Mouse (Mus musculus): ENCODE data around the gene Adgrv1. TPM values are rescaled to one million over a fixed set of nuclear protein-coding genes. Genes with fewer than 3 reads are reported as not detected.

Gene Adgrv1
- polyA plus RNA-seq, 1 experiment from 2014 or later: 5.6 TPM

- ATAC-seq: no peak
- Histone ChIP-seq H3K4me2 (ENCODE audit: low read length) (no peak overlapping the region), H3K9me3 (ENCODE audit: control insufficient read depth, low read length) (no peaks in the 10 kb centered on the region), H3K4me3 (ENCODE audit: low read length) (no peak overlapping the region), H3K27ac (ENCODE audit: low read depth, low read length) (no peak overlapping the region), H3K36me3 (ENCODE audit: control insufficient read depth, insufficient read depth, low read length) (no peaks in the 10 kb centered on the region), H3K4me1 (ENCODE audit: control insufficient read depth, insufficient read depth, low read depth, low read length) (no peaks in the 10 kb centered on the region), H3K27me3 (replicated peaks; ENCODE audit: control insufficient read depth, insufficient read depth, low read length) (no peaks in the 10 kb centered on the region), H3K9ac (ENCODE audit: low read depth, low read length) (no peak overlapping the region)
- 29% methylated on average over 2 of the region's 2 CpGs for WGBS
Measured at GRCm38 (mm10) chr13:81402191-81402590, 230.8 kb downstream of the Adgrv1 start.

- WGBS: 90% methylated on average over 1 of the region's 1 CpGs
- no peak overlapping the region for H3K4me3 ChIP-seq (ENCODE audit: low read length)
- no peak overlapping the region for H3K27ac ChIP-seq (ENCODE audit: low read depth, low read length)
- H3K9ac ChIP-seq (ENCODE audit: low read depth, low read length): no peak overlapping the region
- H3K9me3 ChIP-seq (ENCODE audit: control insufficient read depth, low read length): no peaks in the 10 kb centered on the region
- H3K36me3 ChIP-seq (ENCODE audit: control insufficient read depth, insufficient read depth, low read length): no peaks in the 10 kb centered on the region
- ATAC-seq: no peak
- H3K4me1 ChIP-seq (ENCODE audit: control insufficient read depth, insufficient read depth, low read depth, low read length): no peaks in the 10 kb centered on the region
- H3K4me2 ChIP-seq (ENCODE audit: low read length): no peak overlapping the region
- H3K27me3 ChIP-seq (replicated peaks; ENCODE audit: control insufficient read depth, insufficient read depth, low read length): no peaks in the 10 kb centered on the region
Measured at GRCm38 (mm10) chr13:81401742-81402141, 231.2 kb downstream of the Adgrv1 start.

- H3K27ac ChIP-seq (ENCODE audit: low read depth, low read length): no peak overlapping the region
- H3K9me3 ChIP-seq (ENCODE audit: control insufficient read depth, low read length): no peaks in the 10 kb centered on the region
- H3K9ac ChIP-seq (ENCODE audit: low read depth, low read length): no peak overlapping the region
- H3K36me3 ChIP-seq (ENCODE audit: control insufficient read depth, insufficient read depth, low read length): no peaks in the 10 kb centered on the region
- no peaks in the 10 kb centered on the region for H3K4me1 ChIP-seq (ENCODE audit: control insufficient read depth, insufficient read depth, low read depth, low read length)
- no peak overlapping the region for H3K4me2 ChIP-seq (ENCODE audit: low read length)
- no peaks in the 10 kb centered on the region for H3K27me3 ChIP-seq (replicated peaks; ENCODE audit: control insufficient read depth, insufficient read depth, low read length)
- WGBS: 77% methylated on average over 4 of the region's 4 CpGs
- H3K4me3 ChIP-seq (ENCODE audit: low read length): no peak overlapping the region
- ATAC-seq: no peak
Measured at GRCm38 (mm10) chr13:81385597-81386362, 247.2 kb downstream of the Adgrv1 start.

GRCm38 (mm10) chr13:81381835-81382234, 251.1 kb downstream of the Adgrv1 start:
- WGBS: 75% methylated on average over 4 of the region's 4 CpGs
- Histone ChIP-seq H3K4me1 (ENCODE audit: control insufficient read depth, insufficient read depth, low read depth, low read length) (no peaks in the 10 kb centered on the region), H3K4me3 (ENCODE audit: low read length) (no peak overlapping the region), H3K27me3 (replicated peaks; ENCODE audit: control insufficient read depth, insufficient read depth, low read length) (no peaks in the 10 kb centered on the region), H3K4me2 (ENCODE audit: low read length) (no peak overlapping the region), H3K36me3 (ENCODE audit: control insufficient read depth, insufficient read depth, low read length) (no peaks in the 10 kb centered on the region), H3K9ac (ENCODE audit: low read depth, low read length) (no peak overlapping the region), H3K27ac (ENCODE audit: low read depth, low read length) (no peak overlapping the region), H3K9me3 (ENCODE audit: control insufficient read depth, low read length) (no peaks in the 10 kb centered on the region)
- no peak for ATAC-seq

- H3K27me3 ChIP-seq (replicated peaks; ENCODE audit: control insufficient read depth, insufficient read depth, low read length): no peaks in the 10 kb centered on the region
- no peak overlapping the region for H3K4me3 ChIP-seq (ENCODE audit: low read length)
- no peaks in the 10 kb centered on the region for H3K9me3 ChIP-seq (ENCODE audit: control insufficient read depth, low read length)
- no peaks in the 10 kb centered on the region for H3K4me1 ChIP-seq (ENCODE audit: control insufficient read depth, insufficient read depth, low read depth, low read length)
- WGBS: 84% methylated on average over 5 of the region's 5 CpGs
- H3K36me3 ChIP-seq (ENCODE audit: control insufficient read depth, insufficient read depth, low read length): no peaks in the 10 kb centered on the region
- no peak overlapping the region for H3K4me2 ChIP-seq (ENCODE audit: low read length)
- no peak overlapping the region for H3K9ac ChIP-seq (ENCODE audit: low read depth, low read length)
- ATAC-seq: no peak
- H3K27ac ChIP-seq (ENCODE audit: low read depth, low read length): no peak overlapping the region
Measured at GRCm38 (mm10) chr13:81370801-81371456, 262.0 kb downstream of the Adgrv1 start.

- Histone ChIP-seq H3K36me3 (ENCODE audit: control insufficient read depth, insufficient read depth, low read length) (no peaks in the 10 kb centered on the region), H3K9me3 (ENCODE audit: control insufficient read depth, low read length) (no peaks in the 10 kb centered on the region), H3K27ac (ENCODE audit: low read depth, low read length) (no peak overlapping the region), H3K4me2 (ENCODE audit: low read length) (no peak overlapping the region), H3K4me1 (ENCODE audit: control insufficient read depth, insufficient read depth, low read depth, low read length) (no peaks in the 10 kb centered on the region), H3K27me3 (replicated peaks; ENCODE audit: control insufficient read depth, insufficient read depth, low read length) (no peaks in the 10 kb centered on the region), H3K9ac (ENCODE audit: low read depth, low read length) (no peak overlapping the region), H3K4me3 (ENCODE audit: low read length) (no peak overlapping the region)
- ATAC-seq: no peak
- WGBS: 93% methylated on average over 6 of the region's 6 CpGs
Measured at GRCm38 (mm10) chr13:81370196-81370595, 262.8 kb downstream of the Adgrv1 start.

- no peak overlapping the region for H3K4me3 ChIP-seq (ENCODE audit: low read length)
- no peaks in the 10 kb centered on the region for H3K36me3 ChIP-seq (ENCODE audit: control insufficient read depth, insufficient read depth, low read length)
- H3K9me3 ChIP-seq (ENCODE audit: control insufficient read depth, low read length): no peaks in the 10 kb centered on the region
- no peaks in the 10 kb centered on the region for H3K27me3 ChIP-seq (replicated peaks; ENCODE audit: control insufficient read depth, insufficient read depth, low read length)
- ATAC-seq: no peak
- no peak overlapping the region for H3K4me2 ChIP-seq (ENCODE audit: low read length)
- H3K9ac ChIP-seq (ENCODE audit: low read depth, low read length): no peak overlapping the region
- no peaks in the 10 kb centered on the region for H3K4me1 ChIP-seq (ENCODE audit: control insufficient read depth, insufficient read depth, low read depth, low read length)
- 82% methylated on average over 2 of the region's 2 CpGs for WGBS
- H3K27ac ChIP-seq (ENCODE audit: low read depth, low read length): no peak overlapping the region
Measured at GRCm38 (mm10) chr13:81369564-81369963, 263.4 kb downstream of the Adgrv1 start.

GRCm38 (mm10) chr13:81368987-81369386, 264.0 kb downstream of the Adgrv1 start:
- ATAC-seq: no peak
- WGBS: 82% methylated on average over 4 of the region's 4 CpGs

GRCm38 (mm10) chr13:81367681-81368376, 265.1 kb downstream of the Adgrv1 start:
- 83% methylated on average over 4 of the region's 4 CpGs for WGBS

More at GRCm38 (mm10) chr13:81368987-81369386, 264.0 kb downstream of the Adgrv1 start:
- no peaks in the 10 kb centered on the region for H3K9me3 ChIP-seq (ENCODE audit: control insufficient read depth, low read length)
- H3K4me2 ChIP-seq (ENCODE audit: low read length): no peak overlapping the region
- H3K27ac ChIP-seq (ENCODE audit: low read depth, low read length): no peak overlapping the region
- no peaks in the 10 kb centered on the region for H3K36me3 ChIP-seq (ENCODE audit: control insufficient read depth, insufficient read depth, low read length)
- H3K4me3 ChIP-seq (ENCODE audit: low read length): no peak overlapping the region
- H3K27me3 ChIP-seq (replicated peaks; ENCODE audit: control insufficient read depth, insufficient read depth, low read length): no peaks in the 10 kb centered on the region
- no peaks in the 10 kb centered on the region for H3K4me1 ChIP-seq (ENCODE audit: control insufficient read depth, insufficient read depth, low read depth, low read length)
- no peak overlapping the region for H3K9ac ChIP-seq (ENCODE audit: low read depth, low read length)

More at GRCm38 (mm10) chr13:81367681-81368376, 265.1 kb downstream of the Adgrv1 start:
- Histone ChIP-seq H3K27me3 (replicated peaks; ENCODE audit: control insufficient read depth, insufficient read depth, low read length) (no peaks in the 10 kb centered on the region), H3K9me3 (ENCODE audit: control insufficient read depth, low read length) (no peaks in the 10 kb centered on the region), H3K36me3 (ENCODE audit: control insufficient read depth, insufficient read depth, low read length) (no peaks in the 10 kb centered on the region), H3K4me2 (ENCODE audit: low read length) (no peak overlapping the region), H3K4me3 (ENCODE audit: low read length) (no peak overlapping the region), H3K4me1 (ENCODE audit: control insufficient read depth, insufficient read depth, low read depth, low read length) (no peaks in the 10 kb centered on the region), H3K9ac (ENCODE audit: low read depth, low read length) (no peak overlapping the region), H3K27ac (ENCODE audit: low read depth, low read length) (no peak overlapping the region)
- no peak for ATAC-seq
